Mouse (Mus musculus): ENCODE measurements around the gene Gm5244.

GRCm38 (mm10) chr19:12798404-12798803, 48.1 kb upstream of the Gm5244 start:
- TF ChIP-seq CTCF (IDR thresholded peaks at IDR 0.05; ENCODE audit: borderline replicate concordance, insufficient read depth, low read depth, low read length) (no peak), POLR2A (IDR thresholded peaks at IDR 0.05; ENCODE audit: borderline replicate concordance, insufficient read depth, low read length) (no peak)
